Mouse (Mus musculus): ENCODE measurements around the gene Neu1.
"Not testable (repeated sequence)": the region's sequence is repeated elsewhere in the genome, so short reads cannot be mapped to it uniquely, and the experiment has no call there.

The Neu1 gene

DNA sequence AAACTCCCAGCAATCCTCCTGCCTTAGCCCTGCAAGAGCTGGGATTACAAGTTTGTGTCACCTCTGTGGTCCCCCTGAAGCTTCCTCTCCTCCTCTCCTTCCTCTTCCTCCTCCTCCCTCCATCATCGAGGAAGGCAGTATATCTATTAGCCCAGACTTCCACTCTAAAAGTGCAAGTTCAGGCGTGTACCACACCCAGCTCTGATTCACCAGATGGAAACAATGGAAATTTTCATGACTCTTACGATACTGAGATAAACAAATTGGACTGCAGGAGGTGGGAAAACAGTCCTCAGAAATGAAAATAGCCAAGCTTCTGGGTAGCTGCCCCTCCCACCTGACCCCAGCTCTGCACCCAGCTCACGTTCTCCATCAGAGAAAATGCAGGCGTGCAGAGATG is 34.6 kb downstream of the Neu1 start:
- no peak for DNase-seq (ENCODE audit: low spot score in 2 of 2)

DNA sequence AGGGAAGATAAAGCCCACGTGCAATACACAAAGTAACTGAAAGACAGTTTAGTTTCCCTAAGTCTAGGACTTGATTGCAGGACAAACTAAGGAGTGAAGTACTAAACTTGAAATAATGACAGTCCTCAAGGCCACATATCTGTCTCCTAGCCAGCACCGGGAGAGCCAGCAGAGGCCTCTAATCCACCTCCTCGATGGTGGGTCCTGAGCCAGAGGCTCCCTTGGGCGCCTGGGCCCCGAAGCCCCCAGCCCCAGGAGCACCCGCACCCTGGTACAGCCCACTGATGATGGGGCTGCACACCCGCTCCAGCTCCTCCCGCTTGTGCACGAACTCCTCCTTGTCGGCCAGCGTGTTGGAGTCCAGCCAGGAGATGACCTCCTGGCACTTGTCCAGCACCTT is 38.8 kb downstream of the Neu1 start, which contains the start of gene Gm20481:
Gene Gm20481 (plus strand): TSS at position 91 of the 400 bp plus-strand sequence.
- DNase-seq (ENCODE audit: low spot score in 2 of 2), result not testable (repeated sequence)

DNA sequence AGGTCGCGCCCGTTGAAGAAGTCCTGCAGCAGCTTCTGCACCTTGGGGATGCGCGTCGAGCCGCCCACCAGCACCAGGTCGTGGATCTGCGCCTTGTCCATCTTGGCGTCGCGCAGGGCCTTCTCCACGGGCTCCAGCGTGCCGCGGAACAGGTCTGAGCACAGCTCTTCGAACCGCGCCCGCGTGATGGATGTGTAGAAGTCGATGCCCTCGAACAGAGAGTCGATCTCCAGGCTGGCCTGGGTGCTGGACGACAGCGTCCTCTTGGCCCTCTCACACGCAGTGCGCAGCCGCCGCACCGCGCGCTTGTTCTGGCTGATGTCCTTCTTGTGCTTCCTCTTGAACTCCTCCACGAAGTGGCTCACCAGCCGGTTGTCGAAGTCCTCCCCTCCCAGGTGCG is 39.8 kb downstream of the Neu1 start:
- not testable (repeated sequence) for DNase-seq (ENCODE audit: low spot score in 2 of 2)

DNA sequence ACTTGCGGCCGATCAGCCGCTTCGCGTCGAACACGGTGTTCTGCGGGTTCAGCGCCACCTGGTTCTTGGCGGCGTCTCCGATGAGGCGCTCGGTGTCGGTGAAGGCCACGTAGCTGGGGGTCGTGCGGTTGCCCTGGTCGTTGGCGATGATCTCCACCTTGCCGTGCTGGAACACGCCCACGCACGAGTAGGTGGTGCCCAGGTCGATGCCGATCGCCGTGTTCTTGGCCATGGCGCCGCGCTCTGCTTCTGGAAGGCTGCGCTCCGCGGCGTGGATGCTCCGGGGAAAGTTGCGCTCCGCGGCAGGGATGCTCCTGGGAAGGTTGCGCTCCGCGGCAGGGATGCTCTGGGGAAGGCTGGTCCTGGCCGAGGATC is 40.6 kb downstream of the Neu1 start:
- not testable (repeated sequence) for DNase-seq (ENCODE audit: low spot score in 2 of 2)

DNA sequence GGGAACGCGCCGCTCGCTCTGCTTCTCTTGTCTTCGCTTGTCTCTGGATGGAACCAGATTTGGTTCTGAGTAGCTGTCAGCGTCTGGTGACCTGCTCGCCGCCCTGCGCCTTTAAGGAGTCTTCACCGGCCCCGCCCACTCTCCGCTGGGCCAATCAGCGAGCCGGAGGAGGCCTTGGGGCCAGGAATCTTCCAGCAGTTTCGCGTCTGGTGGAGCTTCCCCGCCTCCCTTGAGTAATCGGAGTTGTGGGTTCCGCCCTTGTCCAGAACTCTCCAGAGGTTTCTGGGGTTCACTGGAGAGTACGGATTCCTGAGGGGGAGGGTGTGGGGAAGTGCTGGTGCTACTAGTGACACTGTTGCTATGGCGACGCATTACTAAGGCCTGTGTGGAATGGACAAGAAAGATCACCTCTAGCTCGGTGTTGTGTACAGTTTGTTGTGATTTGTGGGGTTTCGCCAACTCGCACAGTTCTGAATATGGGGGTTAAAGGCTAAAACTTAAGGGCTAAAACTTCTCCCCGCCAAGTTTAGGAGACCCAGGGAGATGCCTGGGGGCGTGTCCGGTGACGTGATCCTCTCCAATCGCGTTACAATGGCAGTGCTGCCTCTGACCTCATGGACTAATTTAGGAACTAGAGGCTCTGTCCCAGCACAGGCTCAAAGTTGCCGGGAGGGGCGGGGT is 41.2 kb downstream of the Neu1 start, which contains the start of the genes Hspa1a and Hspa1l:
Gene Hspa1a (minus strand): TSS at position 88 of the 681 bp plus-strand sequence.
Gene Hspa1l (plus strand): TSS at position 635 of the 681 bp plus-strand sequence.
- DNase-seq (ENCODE audit: low spot score in 2 of 2), result peak; percentile 59 to 62

DNA sequence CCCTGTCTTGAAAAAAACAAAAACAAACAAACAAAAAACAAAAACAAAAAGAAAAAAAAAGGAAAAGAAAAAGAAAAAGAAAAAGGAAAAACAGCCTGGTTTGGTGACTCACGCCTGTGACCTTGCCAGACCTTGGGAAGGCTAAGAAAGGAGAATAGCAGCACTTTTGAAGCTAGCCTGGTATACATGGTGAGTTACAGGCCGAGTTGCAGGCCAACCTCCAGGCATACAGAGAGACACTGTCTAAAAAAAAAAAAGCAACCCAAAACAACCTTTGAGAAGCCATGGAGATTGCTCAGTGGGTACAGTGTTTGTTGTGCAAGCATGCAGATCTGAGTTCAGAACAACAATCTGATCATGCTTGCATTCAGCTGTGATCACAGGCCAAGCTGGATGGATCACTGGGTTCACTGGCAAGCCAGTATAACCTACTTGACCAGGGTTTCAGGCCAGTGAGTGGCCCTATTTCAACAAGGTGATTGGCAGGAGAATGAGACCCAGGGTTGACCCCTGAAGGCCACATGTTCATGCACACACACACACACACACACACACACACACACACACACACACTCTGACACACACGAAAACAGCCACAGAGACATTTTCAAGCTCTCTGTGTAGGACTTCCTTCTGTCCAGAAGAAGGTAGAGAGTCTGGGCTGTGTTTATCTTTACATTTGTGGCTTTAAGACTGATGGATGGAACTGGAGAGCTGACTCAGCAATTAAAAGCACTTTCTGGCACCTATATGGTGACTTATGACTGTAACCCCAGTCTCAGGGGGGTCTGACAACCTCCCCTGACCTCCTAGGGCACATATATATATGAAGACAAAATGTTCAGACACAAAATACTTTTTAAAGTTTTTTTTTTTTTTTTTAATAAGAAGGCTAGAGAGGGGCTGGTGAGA is 44.8 kb downstream of the Neu1 start:
- no peak for DNase-seq (ENCODE audit: low spot score in 2 of 2)

DNA sequence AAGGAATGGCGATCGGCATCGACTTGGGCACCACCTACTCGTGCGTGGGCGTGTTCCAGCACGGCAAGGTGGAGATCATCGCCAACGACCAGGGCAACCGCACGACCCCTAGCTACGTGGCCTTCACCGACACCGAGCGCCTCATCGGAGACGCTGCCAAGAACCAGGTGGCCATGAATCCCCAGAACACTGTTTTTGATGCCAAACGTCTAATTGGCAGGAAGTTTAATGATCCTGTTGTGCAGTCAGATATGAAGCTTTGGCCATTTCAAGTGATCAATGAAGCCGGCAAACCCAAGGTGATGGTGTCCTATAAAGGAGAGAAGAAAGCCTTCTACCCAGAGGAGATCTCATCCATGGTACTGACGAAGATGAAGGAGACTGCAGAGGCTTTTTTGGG is 45.9 kb downstream of the Neu1 start:
- DNase-seq (ENCODE audit: low spot score in 2 of 2), result no peak

DNA sequence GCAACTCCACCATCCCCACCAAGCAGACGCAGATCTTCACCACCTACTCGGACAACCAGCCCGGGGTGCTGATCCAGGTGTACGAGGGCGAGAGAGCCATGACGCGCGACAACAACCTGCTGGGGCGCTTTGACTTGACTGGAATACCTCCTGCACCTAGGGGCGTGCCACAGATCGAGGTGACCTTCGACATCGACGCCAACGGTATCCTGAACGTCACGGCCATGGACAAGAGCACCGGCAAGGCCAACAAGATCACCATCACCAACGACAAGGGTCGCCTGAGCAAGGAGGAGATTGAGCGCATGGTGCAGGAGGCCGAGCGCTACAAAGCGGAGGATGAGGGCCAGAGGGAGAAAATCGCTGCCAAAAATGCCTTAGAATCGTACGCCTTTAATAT is 47.2 kb downstream of the Neu1 start:
- no peak for DNase-seq (ENCODE audit: low spot score in 2 of 2)

DNA sequence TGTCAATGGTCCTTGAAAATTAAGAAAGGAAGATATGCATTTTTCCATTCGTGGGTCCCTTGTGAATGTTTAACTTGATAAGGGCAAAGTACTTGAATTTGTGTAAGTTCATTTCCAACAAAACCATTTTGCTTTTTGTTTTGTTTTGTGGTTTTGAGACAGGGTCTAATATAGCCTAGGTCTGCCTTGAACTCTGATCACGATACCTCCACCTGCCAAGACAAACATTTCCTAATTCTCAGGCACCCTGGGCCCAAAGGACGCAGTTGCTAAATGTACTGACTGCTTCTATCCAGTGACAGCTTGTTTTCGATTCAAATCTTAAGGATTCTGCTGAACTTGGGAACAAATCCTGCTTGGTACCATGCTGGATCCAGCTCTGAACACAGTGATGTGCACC is 48.6 kb downstream of the Neu1 start:
- no peak for DNase-seq (ENCODE audit: low spot score in 2 of 2)

DNA sequence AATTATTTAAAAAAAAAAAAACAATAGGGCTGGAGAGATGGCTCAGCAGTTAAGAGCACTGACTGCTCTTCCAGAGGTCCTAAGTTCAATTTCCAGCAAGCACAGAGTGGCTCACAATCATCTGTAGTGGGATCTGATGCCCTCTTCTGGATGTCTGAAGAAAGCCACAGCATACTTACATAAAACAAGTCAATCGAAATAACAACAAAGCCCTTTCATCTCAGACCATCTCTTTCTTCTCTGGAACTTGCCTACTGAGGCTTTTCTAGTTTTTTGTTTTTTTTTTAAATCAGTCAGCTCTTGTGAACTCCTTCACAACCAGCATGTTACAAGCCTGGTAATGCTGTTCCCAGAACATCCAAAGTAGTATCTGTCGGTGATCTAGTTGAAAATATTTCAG is 49.6 kb downstream of the Neu1 start:
- no peak for DNase-seq (ENCODE audit: low spot score in 2 of 2)

DNA sequence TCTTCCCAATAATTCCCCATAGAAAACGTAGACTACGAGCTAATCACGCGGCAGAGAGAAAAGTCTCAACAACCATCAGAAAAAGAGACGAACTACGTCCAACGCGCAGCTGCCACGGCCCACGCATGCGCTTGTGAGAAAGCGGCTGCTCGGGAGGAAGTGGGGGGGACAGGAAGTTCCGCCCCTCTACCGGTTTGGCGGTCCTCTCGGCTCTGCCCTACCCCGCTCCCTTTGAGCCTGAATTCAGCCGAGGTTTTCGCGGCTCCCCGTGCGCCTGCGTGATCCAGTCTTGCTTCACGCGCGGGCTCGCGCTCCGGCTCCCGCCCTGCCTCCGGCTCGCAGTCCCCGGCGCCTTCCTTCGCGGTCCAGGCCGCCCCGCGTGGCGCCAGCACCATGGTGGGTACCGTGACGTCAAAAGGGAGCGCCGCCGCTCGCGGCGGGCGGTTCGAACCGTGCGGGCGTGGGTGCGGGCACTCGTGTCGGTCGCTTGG is 50.7 kb downstream of the Neu1 start, which contains the start of gene Lsm2:
Gene Lsm2 (plus strand): TSS at position 173 of the 491 bp plus-strand sequence.
- peak; percentile 78 to 90 for DNase-seq (ENCODE audit: low spot score in 2 of 2)

DNA sequence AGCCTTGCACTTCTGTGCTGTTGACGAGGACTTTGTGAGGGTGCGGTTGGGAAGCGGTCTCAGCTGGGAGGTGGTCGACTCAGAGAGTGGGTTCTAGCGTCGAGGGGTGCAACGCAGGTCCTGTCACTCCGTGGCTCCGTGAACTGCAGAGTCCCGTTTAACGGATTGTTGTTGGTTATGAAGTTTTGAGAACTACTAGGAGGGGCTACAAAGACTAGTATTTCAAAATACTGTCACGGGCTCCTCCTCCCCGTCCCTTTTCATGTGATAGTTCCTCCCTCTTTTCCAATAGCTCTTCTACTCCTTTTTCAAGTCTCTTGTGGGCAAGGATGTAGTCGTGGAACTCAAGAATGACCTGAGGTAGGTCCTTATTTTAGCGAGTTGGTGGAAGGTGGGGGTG is 51.3 kb downstream of the Neu1 start:
- DNase-seq (ENCODE audit: low spot score in 2 of 2), result no peak

DNA sequence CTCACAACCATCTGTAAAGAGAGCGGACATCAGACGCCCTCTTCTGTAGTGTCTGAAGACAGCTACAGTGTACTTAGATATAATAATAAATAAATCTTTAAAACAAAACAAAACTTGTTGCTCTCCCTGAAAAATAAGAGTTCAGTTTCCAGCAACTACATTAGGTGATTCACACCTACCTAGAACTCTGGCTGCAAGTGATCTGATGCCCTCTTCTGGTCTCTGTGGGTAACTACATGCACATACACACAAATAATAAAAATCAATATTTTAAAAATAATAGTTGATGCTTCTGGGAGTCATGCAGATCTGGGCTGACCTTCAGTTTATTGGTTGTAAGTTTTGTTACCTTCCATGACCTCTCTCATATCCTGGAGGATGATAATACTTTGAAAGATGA is 53.2 kb downstream of the Neu1 start:
- DNase-seq (ENCODE audit: low spot score in 2 of 2), result no peak
